Mouse (Mus musculus): ENCODE measurements around the gene Rcc1.

GRCm38 (mm10) chr4:132328391-132328982 lies 24.9 kb downstream of the Rcc1 start:
- TF ChIP-seq CTCF (IDR thresholded peaks at IDR 0.05; ENCODE audit: extremely low read depth, insufficient read depth, insufficient read length, insufficient replicate concordance) = no peak
- TF ChIP-seq POLR2A (IDR thresholded peaks at IDR 0.05; ENCODE audit: low read depth, low read length) = no peak

Data from spleen, adult 2 months (tissue).